Mouse (Mus musculus): Measurements from ENCODE around the gene Grip2.

DNA sequence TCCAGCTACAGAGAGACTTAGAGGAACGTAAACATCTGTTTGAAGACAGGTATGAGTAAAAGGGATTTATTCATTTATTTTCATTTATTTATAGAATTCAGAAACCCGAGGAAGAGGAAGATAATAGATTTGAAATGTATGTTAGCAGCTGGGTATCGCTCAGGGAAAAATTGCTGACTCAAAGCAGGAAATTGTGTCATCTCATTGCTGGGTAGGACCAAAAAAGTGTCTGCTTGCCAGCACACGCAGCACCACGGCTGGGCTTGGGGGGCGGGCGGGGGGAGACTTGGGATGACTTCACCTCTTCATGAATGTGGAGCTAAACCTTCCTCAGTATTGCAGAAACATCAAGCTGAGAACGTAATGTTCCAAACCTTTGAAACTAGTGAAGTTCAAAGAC, 59.5 kb downstream of the Grip2 start:
- TF ChIP-seq CTCF (IDR thresholded peaks at IDR 0.05; ENCODE audit: low read depth, low read length) (no peak), POLR2A (IDR thresholded peaks at IDR 0.05; ENCODE audit: borderline replicate concordance, low read depth, low read length) (no peak)

All from bone marrow macrophage, adult 2 months (primary cell).